Mouse (Mus musculus) embryonic facial prominence, embryonic 12.5 days (tissue): ENCODE results near the gene Scimp. TPM values are rescaled to one million over a fixed set of nuclear protein-coding genes. Genes with fewer than 3 reads are reported as not detected.
A peak's percentile ranks its signal among the peaks of the same experiment; 100 is the strongest.
"Not testable (repeated sequence)": the region's sequence is repeated elsewhere in the genome, so short reads cannot be mapped to it uniquely, and the experiment has no call there.

Experiments
- ATAC-seq: fragments of 200-750 bp; cut with Nextera tagmentation; 2 replicates; pipeline ENCODE4 v1.8.0; 2017; ENCODE audit not compliant: insufficient number of reproducible peaks, insufficient read depth, low FRiP score, low TSS enrichment
- H3K27ac ChIP-seq: fragments of 300-500 bp; sonication (generic); 2 replicates; pipeline ENCODE4 v1.5.1; 2016; ENCODE audit warnings: mild to moderate bottlenecking
- H3K27me3 ChIP-seq: fragments of 300-500 bp; sonication (generic); 2 replicates; pipeline ENCODE4 v1.6.1; 2016; ENCODE audit warnings: mild to moderate bottlenecking, moderate library complexity
- H3K36me3 ChIP-seq: fragments of 300-500 bp; sonication (generic); 2 replicates; pipeline ENCODE4 v1.6.1; 2016; ENCODE audit warnings: mild to moderate bottlenecking
- H3K4me1 ChIP-seq: fragments of 300-500 bp; sonication (generic); 2 replicates; pipeline ENCODE4 v1.6.1; 2016
- H3K4me2 ChIP-seq: fragments of 300-500 bp; sonication (generic); replicated peaks from 2 replicates; pipeline ENCODE4 v1.6.1; 2016; ENCODE audit warnings: mild to moderate bottlenecking, moderate library complexity
- H3K4me3 ChIP-seq: fragments of 300-500 bp; sonication (generic); 2 replicates; pipeline ENCODE4 v1.5.1; 2016; ENCODE audit warnings: mild to moderate bottlenecking
- H3K9ac ChIP-seq: fragments of 300-500 bp; sonication (generic); 2 replicates; pipeline ENCODE4 v1.6.1; 2016; ENCODE audit warnings: mild to moderate bottlenecking, moderate library complexity
- H3K9me3 ChIP-seq: fragments of 300-500 bp; sonication (generic); 2 replicates; pipeline ENCODE4 v1.6.1; 2016; ENCODE audit warnings: mild to moderate bottlenecking, moderate library complexity
- WGBS: fragments of 180-500 bp; shearing (Covaris S2); methylation state at CpG from one replicate; pipeline ENCODE4 v1.1.7; 2016; 5-methylcytosine and 5-hydroxymethylcytosine counted together
- polyA plus RNA-seq: library from polyadenylated mRNA; unstranded; fragments of >200 nt; fragmentation: Nextera tagmentation; extraction: Ambion mirVana; gene quantifications from 2 replicates; pipeline ENCODE4 v1.2.1, GENCODE M21; 2016

Scimp gene
- polyA plus RNA-seq, 1 experiment from 2014 or later = not detected

DNA sequence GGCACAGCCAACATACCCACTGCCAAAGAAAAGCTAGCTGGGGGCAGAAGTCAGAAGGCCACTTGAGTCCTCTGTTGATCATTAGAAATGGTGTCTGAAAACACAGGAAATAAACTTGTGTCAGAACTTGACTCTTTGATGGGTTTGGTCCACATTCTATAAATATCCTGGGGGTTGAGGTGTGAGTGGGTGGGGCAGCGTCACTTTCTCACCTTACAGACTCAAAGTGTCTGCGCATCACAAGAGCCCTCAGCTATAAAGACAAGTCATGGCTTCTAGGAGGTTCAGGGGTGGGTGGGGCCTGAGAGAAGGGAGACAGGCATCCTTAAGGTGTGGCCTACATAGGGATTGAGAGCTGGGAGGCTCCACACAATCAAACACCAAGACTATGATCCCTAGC, 22.0 kb downstream of the Scimp start:
- Histone ChIP-seq H3K27me3 (no peaks in the 10 kb centered on the region), H3K36me3 (no peaks in the 10 kb centered on the region), H3K4me2 (no peak overlapping the region), H3K9ac (no peak overlapping the region), H3K9me3 (no peaks in the 10 kb centered on the region), H3K4me3 (no peak overlapping the region), H3K27ac (no peak overlapping the region), H3K4me1 (no peaks in the 10 kb centered on the region)
- ATAC-seq = no peak
- 97% methylated on average over 2 of the region's 2 CpGs for WGBS

- Histone ChIP-seq H3K4me2 (no peak overlapping the region), H3K9me3 (no peaks in the 10 kb centered on the region), H3K4me3 (no peak overlapping the region), H3K27ac (no peak overlapping the region), H3K9ac (no peak overlapping the region), H3K27me3 (no peaks in the 10 kb centered on the region), H3K36me3 (no peaks in the 10 kb centered on the region), H3K4me1 (no peaks in the 10 kb centered on the region)
- 88% methylated on average over 10 of the region's 10 CpGs for WGBS
- ATAC-seq = no peak
Observed at GRCm38 (mm10) chr11:70788972-70789655, 23.3 kb downstream of the Scimp start.

GRCm38 (mm10) chr11:70787052-70787451, 25.3 kb downstream of the Scimp start:
- H3K4me2 ChIP-seq = no peak overlapping the region
- H3K9ac ChIP-seq = no peak overlapping the region
- no peak for ATAC-seq
- H3K4me1 ChIP-seq = no peaks in the 10 kb centered on the region
- no peaks in the 10 kb centered on the region for H3K36me3 ChIP-seq
- 73% methylated on average over 11 of the region's 11 CpGs for WGBS
- H3K4me3 ChIP-seq = no peak overlapping the region
- H3K27ac ChIP-seq = no peak overlapping the region
- no peaks in the 10 kb centered on the region for H3K9me3 ChIP-seq
- H3K27me3 ChIP-seq = no peaks in the 10 kb centered on the region

GRCm38 (mm10) chr11:70785908-70786307, 26.5 kb downstream of the Scimp start:
- no peaks in the 10 kb centered on the region for H3K27me3 ChIP-seq
- H3K36me3 ChIP-seq = no peaks in the 10 kb centered on the region
- no peak overlapping the region for H3K4me3 ChIP-seq
- H3K27ac ChIP-seq = no peak overlapping the region
- H3K4me2 ChIP-seq = no peak overlapping the region
- no peak for ATAC-seq
- no peaks in the 10 kb centered on the region for H3K4me1 ChIP-seq
- 71% methylated on average over 2 of the region's 2 CpGs for WGBS
- H3K9ac ChIP-seq = no peak overlapping the region
- no peaks in the 10 kb centered on the region for H3K9me3 ChIP-seq

DNA sequence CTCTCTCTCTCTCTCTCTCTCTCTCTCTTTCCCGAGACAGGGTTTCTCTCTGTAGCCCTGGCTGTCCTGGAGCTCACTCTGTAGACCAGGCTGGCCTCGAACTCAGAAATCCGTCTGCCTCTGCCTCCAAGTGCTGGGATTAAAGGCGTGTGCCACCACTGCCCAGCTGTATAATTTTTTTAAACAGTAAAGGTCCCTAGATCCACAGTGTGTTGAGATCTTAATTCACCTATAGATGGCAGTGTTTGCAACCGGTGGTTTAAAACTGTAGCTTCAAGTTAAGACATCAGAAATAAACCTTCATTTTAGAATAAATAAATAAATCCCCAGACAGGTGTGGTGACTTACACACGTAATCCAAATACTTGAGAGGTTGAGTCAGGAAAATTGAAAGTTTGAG, 34.3 kb downstream of the Scimp start:
- H3K27ac ChIP-seq, H3K4me2 ChIP-seq, H3K4me1 ChIP-seq, H3K9ac ChIP-seq, ATAC-seq, H3K4me3 ChIP-seq, H3K9me3 ChIP-seq, H3K27me3 ChIP-seq, H3K36me3 ChIP-seq: not testable (repeated sequence)
- WGBS = 28% methylated on average over 6 of the region's 6 CpGs

- Histone ChIP-seq H3K4me3 (no peak overlapping the region), H3K36me3 (peaks cover 8% of the 10 kb centered on the region), H3K9me3 (no peaks in the 10 kb centered on the region), H3K4me2 (no peak overlapping the region), H3K9ac (no peak overlapping the region), H3K27me3 (no peaks in the 10 kb centered on the region), H3K27ac (no peak overlapping the region), H3K4me1 (no peaks in the 10 kb centered on the region)
- WGBS = 64% methylated on average over 6 of the region's 6 CpGs
- ATAC-seq = no peak
Observed at GRCm38 (mm10) chr11:70777634-70778033, 34.8 kb downstream of the Scimp start.

DNA sequence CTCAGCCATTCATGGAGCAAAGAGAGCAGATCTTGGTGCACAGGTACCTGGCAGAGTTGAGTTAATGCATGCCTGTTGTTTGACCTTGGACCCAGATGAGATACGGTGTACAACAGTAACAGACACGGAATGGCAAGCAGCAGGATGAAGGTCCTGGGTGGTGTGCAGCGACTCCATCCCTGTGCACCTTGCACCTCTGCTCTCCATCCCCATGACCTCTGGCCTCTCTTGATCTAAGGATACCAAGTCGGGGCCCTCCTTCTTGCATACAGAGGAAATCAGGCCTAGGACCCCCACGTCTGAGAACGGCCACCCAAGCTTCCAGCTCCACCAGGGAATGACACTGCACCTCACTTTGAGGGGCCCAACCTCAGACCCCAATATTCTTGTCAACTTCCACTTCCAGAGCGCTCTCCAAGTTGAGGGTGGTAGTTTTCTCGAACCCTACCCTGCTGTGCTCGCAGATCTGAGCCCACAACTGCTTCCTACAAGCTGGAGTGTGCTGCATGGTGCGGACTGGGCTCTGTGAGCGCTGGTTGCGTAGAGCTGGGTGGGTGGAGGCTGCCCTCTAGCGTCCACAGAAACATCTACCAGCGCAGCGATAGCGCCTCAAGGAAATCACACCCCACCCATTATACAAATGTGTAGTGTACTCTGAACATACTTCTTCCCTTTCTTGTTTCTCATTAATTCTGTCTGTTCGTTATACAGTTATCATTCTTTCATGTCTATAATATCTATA, 35.4 kb downstream of the Scimp start:
- H3K4me2 ChIP-seq = no peak overlapping the region
- no peaks in the 10 kb centered on the region for H3K4me1 ChIP-seq
- no peaks in the 10 kb centered on the region for H3K9me3 ChIP-seq
- ATAC-seq = 0 out of 2 replicates have a peak, but pooled peaks have one; percentile 52
- H3K27ac ChIP-seq = no peak overlapping the region
- 0 out of 2 replicates have a peak overlapping the region, but pooled peaks have one; percentile 7 for H3K9ac ChIP-seq
- WGBS = 26% methylated on average over 17 of the region's 17 CpGs
- peaks cover 14% of the 10 kb centered on the region for H3K36me3 ChIP-seq
- H3K27me3 ChIP-seq = no peaks in the 10 kb centered on the region
- no peak overlapping the region for H3K4me3 ChIP-seq

- Histone ChIP-seq H3K9ac (no peak overlapping the region), H3K4me2 (no peak overlapping the region), H3K4me3 (no peak overlapping the region), H3K27ac (no peak overlapping the region), H3K27me3 (no peaks in the 10 kb centered on the region), H3K36me3 (peaks cover 24% of the 10 kb centered on the region), H3K4me1 (no peaks in the 10 kb centered on the region), H3K9me3 (no peaks in the 10 kb centered on the region)
- WGBS = 88% methylated on average over 3 of the region's 3 CpGs
- no peak for ATAC-seq
Observed at GRCm38 (mm10) chr11:70770804-70771203, 41.6 kb downstream of the Scimp start.

DNA sequence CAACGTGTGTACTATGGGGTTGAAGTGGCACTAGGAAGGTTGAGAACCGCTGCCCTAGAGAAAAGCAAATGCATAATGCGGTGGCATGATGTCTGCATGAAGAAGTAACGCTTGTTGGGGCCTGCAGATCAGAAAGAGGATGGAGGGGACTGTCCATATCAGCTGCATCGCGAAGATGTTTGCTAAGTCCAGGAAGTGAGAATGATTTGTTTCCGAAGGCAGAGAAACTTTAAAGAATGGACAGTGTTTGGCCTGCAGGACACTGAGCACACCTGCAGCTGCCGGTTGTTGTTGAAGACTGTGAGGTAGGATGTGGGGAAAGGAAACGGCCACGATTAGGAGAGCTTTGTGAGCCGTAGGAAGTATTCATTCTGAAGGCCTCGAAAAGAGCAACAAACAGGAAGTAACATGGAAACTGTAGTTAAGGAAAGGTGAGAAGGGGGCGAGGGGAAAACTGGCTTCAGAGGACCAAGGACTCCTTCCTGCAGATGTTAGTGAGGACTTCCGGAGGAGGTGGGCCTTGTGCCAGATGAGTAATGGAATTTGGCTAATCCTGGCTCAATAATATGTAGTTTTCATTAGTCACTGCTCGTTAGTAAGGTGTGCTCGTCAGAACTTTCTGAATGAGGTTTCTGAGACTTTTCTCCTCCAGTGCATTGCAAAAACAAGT, 46.5 kb downstream of the Scimp start:
- H3K4me2 ChIP-seq = no peak overlapping the region
- no peaks in the 10 kb centered on the region for H3K9me3 ChIP-seq
- 0 out of 2 replicates have a peak, but pooled peaks cover 2% of the 10 kb centered on the region for H3K36me3 ChIP-seq
- WGBS = 80% methylated on average over 16 of the region's 16 CpGs
- no peaks in the 10 kb centered on the region for H3K27me3 ChIP-seq
- no peaks in the 10 kb centered on the region for H3K4me1 ChIP-seq
- H3K9ac ChIP-seq = no peak overlapping the region
- H3K27ac ChIP-seq = no peak overlapping the region
- ATAC-seq = no peak
- H3K4me3 ChIP-seq = no peak overlapping the region

DNA sequence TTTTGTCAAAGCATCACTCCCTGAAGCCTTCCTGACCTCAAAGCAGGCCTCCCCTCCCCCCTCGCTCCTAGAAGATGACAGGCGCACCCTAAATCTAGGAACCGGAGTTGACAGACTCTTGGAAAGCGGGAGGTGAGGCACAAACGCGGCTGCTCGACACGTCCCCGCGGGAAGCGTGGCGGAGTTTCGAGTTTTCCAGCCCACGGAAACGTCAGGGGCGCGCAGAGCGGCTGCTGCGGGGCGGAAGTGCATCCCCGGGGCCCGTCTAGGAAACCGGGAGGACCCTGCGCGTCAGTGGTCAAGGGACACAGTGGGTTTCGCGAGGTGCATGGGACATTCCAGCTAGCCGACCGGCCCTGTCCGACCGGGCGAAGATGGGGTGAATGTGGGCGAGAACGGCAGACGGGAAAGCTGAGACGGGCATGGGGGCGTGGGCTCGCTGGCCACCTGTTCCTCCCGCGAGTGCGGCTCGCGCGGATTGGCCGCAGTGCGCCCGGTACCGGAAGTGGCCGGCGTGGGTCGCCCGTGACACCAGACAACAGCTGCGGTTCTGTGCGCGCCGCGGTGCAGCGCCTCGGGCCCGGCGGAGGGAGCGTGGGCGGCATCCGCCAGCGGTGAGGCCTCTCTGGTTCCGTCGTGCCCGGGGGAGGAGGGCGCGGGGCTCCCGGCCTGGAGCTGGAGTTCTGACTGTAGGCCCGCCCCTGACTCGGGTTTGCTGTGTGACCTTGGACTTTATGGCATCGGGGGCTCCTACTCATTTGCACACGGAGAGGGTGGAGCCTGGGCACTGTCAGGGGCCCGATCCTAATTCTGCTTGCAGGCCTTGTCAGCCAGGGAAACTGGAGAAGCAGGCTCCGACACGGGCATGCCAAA, 48.2 kb downstream of the Scimp start, which contains the start of gene Zfp3:
TSS of gene Zfp3 (plus strand) at position 274 of the 873 bp plus-strand sequence.
- Histone ChIP-seq H3K4me3 (peak within 1 kb of the TSS; percentile 81), H3K4me2 (peak within 1 kb of the TSS; percentile 59), H3K27me3 (no peaks in the 10 kb centered on the region), H3K9ac (peak within 1 kb of the TSS; percentile 78), H3K36me3 (0 out of 2 replicates have a peak, but pooled peaks cover 2% of the 10 kb centered on the region), H3K27ac (peak within 1 kb of the TSS; percentile 81), H3K9me3 (no peaks in the 10 kb centered on the region), H3K4me1 (no peaks in the 10 kb centered on the region)
- WGBS = 1% methylated on average over 78 of the region's 78 CpGs
- peak; percentile 72 for ATAC-seq

DNA sequence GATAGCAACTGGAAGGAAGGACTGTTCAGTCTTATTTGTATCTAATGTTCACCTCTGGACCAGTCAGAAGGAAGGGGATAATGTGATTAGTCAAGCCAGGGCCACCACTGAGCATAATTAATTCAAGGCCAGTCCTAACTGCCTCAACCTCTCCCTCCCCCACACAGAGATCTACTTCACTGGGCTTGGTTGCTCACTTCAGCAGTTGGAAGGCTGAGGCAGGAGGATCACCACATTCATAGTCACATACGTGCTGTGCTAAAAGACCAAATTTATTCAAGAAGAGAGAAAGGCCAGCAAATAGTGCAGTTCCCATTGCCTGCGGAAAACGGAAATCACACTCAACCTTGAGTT, 48.8 kb downstream of the Scimp start:
- Histone ChIP-seq H3K27ac (peak overlapping the region; percentile 81), H3K27me3 (no peaks in the 10 kb centered on the region), H3K9ac (peak overlapping the region; percentile 78; the same call in 1 of the 2 replicates), H3K36me3 (0 out of 2 replicates have a peak, but pooled peaks cover 2% of the 10 kb centered on the region), H3K4me3 (peak overlapping the region; percentile 81), H3K9me3 (no peaks in the 10 kb centered on the region), H3K4me2 (peak overlapping the region; percentile 59), H3K4me1 (no peaks in the 10 kb centered on the region)
- ATAC-seq = no peak
- 36% methylated on average over 3 of the region's 3 CpGs for WGBS
